Mouse (Mus musculus): ENCODE results near the gene Strbp.

The Strbp gene

DNA sequence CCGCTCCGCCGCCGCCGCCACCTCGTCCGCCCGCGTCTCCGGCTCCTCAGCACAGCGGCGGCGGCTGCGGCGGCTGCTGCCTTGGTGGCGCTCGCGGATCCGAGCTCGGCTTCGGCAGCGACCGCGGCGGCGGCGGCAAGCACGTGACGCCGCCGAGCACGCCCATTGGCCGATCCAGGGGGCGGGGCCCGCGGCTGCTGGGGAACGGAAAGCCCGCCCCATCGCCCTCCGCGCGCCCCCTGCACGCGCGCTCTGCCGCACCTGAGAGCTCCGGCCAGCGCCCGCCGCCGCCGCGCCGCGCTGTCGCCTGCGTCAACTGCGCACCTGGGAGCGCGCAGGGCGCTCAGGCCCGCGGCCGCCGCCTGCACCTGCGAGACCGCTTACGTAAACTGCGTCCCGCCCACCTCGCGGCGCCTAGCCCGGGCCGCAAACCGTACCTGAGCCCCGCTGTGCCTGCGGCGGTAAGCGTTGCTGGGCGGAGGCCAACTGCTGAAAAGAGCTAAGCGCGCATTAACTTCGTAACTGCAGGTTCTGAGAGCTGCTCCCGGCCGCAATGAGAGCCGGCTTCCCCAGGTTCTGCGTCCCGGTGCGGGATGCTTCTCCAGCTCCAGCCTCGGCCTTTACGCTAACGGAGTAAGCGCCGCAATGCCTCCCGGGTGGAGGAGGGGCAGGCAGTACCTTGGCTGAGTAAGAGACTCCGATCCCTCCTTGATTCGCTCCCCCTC lies at the start of gene Strbp:
TSS of gene Strbp (minus strand) at position 630 of the 725 bp plus-strand sequence.
- in situ Hi-C loops (cut with MboI, MseI): loop anchor here (10.0 kb wide), 1 partner anchor 1131 kb away; no protein-coding TSS in a partner anchor

DNA sequence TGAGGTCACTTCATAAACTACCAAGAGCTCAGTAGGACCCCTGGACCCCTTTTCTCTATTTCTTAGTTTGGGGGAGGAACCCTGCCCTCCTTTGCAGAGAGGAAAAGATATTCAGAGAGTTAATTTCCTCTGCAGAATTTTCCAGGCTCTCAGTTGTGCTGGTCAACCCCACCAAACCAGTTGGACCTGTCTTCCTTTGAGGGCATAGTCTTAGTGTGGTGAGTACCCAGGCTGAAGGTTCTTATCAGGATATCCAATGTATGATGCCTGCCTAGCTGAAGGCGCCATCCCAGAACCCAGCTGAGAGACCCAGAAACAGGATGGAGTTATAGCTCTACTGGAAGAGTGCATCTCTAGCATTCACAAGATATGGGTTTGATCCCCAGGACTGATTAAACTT lies 47.5 kb upstream of the Strbp start:
- in situ Hi-C loops (cut with MboI, MseI): loop anchor here (25.0 kb wide), 1 partner anchor 1386 kb away; no protein-coding TSS in a partner anchor

DNA sequence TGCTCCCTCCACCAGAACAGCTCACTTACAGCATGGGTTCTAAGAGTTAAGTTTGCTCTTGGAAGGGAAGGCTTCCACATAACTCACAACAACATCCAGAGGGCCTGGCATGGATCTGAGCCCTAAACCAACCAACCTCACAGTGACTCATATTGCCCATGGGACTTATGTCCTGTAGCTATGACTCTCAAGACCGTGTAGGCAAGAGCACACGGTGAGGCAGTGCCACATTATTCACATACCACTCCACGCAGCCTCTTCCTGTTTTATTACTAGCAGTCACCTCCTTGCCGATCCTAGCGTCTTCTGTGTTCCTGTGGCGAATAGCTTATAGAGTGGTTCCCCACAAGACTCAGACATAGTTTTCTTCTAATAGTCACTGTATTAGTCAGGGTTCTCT lies 45.7 kb upstream of the Strbp start:
- in situ Hi-C loops (cut with MboI, MseI): loop anchor here (5.0 kb wide), 1 partner anchor 97 kb away; no protein-coding TSS in a partner anchor

GRCm38 (mm10) chr2:37748442-37749066 lies 44.9 kb upstream of the Strbp start:
- in situ Hi-C loops (cut with MboI, MseI): loop anchor here (5.0 kb wide), 1 partner anchor 96 kb away; no protein-coding TSS in a partner anchor

DNA sequence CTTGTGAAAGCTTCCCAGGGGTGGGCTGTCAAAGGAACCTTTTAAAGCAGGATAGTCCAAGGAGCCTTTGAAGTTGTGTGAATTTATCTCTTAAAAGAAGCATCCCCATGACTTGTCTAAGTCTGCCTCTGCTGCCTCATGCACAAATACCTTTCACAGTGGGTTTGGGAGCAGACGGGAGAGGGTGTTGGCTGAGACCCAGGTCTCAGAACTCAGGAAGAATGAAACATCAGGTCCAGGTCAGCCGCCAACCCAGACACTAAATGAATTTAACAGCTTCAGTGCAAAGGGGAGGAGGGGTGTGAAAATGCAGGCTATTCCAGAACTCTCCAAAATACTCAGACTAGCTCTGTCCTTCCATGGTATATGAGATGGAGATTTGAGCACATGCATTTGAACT lies 44.2 kb upstream of the Strbp start:
- in situ Hi-C loops (cut with MboI, MseI): loop anchor here (5.0 kb wide), 1 partner anchor 96 kb away; no protein-coding TSS in a partner anchor

DNA sequence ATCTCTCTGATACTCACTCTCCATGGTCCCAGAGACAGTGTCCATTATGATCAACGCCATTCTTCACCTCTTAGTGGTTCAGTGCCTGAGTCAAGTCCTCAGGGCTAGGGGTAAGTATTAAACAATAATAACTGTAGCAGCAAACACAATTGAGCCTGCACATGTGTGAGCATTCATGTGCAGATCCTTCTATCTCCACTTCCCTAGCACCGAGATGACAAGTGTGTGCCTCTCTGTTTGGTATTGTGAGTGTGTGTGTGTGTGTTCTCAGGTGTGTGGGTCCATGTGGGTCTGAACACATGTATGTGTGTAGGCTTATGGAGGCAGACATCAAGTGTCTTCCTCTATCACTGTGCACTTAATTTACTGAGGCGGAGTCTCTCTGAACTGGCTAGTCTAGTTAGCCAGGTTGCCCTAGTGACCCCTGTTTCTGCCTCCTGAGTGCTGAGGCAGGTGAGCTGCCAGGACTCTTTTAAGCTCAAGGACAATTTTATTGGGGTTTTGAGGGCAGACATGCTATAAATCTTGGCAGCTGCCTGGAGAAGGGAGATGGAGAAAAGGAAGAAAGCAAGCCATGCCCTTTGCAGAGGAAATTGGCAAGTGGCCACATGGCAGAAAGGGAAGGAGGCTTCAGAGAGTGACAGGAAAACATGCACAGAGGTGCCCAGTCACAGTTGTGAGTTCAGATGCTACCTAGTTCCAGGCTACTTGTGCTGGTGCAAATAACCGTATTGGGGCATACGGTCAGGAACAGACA lies 42.8 kb upstream of the Strbp start:
- in situ Hi-C loops (cut with MboI, MseI): loop anchor here (5.0 kb wide), 1 partner anchor 94 kb away; no protein-coding TSS in a partner anchor

- in situ Hi-C loops (cut with MboI, MseI): loop anchor here (5.0 kb wide), 1 partner anchor 93 kb away; no protein-coding TSS in a partner anchor
These were observed 41.2 kb upstream of the Strbp start for GRCm38 (mm10) chr2:37744773-37745395.

DNA sequence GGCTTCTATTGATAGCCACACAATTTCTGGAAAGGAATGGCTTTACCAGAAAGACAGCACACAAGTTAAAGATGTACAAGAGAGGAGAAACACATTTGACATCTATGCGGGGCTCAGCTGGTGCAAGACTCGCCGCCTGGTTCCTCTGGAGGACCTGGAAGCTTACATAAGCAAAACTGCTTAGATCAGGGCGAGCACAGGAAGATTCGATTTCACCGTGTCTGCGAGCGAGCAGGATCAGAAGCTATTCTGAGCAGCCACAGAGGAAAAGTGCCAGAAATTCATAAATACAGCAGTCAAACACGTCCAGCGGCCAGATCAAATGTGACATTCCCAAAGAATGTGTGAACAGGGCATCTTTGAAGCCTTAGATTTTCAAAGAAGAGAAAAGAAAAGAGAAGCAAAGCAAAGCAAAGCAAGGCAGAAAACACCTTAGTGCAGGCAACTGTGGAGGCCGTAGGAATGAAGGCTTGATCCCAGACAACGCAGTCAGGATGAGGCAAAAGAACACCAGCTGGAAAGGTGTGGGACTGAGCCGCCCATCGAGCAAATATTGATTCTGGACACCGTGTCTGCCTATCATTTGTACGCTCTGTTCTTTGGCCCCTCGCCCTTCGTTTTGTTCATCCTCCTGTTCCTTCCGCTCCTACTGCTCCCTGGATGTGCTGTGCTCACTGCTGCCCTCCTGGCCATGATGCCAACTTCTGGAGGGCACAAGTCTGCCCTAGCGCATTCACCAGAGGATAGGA lies 38.3 kb upstream of the Strbp start:
- in situ Hi-C loops (cut with MboI, MseI): no loop called here

DNA sequence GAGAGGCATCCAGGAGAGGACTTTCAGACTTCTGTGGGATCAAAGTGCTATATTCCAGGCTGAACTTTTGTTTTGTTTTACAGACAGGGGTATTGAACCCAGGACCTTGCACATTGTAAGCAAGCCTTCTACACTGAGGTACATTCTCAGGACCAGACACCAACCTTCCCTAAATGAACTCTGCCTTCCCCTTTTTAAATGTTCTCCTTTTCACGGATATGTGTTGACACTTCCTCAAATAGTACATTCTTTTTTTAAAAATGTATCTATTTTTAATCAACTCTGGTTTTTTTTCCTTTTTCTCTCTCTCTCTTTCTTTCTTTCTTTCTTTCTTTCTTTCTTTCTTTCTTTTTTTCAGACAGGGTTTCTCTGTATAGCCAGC lies 32.1 kb upstream of the Strbp start:
- in situ Hi-C loops (cut with MboI, MseI): no loop called here

GRCm38 (mm10) chr2:37734979-37735806 lies 31.5 kb upstream of the Strbp start:
- in situ Hi-C loops (cut with MboI, MseI): no loop called here

DNA sequence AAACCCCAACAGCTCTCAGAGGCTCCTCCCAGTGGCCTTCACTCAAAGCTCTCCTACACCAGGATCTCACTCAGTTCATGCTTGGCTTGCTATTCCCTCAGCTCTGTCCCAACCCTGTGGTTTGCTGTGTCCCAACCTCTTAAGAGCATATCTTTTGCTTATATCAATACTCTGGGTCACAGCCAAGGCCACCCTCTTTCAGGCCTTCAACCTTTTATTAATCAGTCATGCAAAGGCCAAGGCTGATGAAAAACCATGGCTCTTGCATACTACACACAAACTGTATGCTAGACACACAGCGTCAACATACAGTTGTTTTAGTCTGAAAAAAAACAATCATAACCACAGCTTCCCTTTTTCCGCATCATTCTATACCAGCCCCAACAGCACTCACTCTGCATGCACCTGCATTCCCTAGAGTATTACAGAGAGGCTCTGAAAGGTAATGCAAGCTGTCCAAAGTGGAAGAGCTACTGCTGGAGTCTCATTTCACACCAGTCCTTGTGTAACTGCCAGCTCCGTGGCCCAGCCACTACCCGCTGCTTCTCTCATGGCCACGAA lies 27.7 kb upstream of the Strbp start:
- in situ Hi-C loops (cut with MboI, MseI): no loop called here

DNA sequence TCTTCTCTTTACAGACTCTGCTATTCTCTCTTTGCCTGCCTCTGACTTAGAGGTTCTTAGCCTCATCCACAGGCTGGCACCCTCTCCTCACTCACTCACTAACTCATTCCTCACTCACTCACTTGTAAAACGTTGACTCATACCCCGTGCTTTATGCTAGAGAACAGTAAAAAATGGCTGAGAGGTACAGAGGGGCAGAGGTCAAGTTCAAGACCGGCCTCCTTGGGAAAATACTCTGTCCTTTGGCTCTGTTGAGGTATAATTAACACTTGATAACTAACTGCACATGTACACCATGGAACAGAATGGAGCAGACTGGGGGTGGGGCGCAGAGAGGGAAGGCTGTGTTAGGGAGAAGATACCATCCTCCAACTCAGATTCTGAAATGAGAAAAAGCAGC lies 20.6 kb upstream of the Strbp start:
- in situ Hi-C loops (cut with MboI, MseI): no loop called here

DNA sequence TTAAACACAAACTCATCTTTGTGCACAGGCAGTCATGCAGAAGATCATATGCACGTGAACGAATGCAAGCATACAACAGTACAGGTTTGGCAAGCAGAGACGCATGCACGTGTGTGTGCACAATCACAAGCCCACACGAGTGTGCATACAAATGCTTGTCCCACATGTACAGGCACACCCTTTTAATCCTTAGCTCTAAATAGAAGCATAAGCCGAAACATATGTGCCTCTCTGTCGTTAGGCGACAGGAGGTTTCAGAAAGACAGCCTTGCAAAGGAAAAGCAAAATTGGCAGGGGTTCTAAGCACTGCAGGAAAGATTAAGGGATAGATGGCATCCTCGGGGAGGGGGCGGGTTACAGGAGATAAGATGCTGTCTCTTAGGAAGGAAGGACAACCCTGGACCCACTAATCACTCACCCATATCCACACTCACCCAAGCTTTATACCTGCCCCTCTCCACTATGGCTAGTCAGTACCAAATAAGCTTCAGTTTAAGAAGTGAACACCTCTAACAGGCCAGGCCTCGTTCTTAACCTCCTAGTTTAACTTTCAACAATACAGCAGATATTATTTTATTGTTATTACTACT lies 19.9 kb upstream of the Strbp start:
- in situ Hi-C loops (cut with MboI, MseI): no loop called here

DNA sequence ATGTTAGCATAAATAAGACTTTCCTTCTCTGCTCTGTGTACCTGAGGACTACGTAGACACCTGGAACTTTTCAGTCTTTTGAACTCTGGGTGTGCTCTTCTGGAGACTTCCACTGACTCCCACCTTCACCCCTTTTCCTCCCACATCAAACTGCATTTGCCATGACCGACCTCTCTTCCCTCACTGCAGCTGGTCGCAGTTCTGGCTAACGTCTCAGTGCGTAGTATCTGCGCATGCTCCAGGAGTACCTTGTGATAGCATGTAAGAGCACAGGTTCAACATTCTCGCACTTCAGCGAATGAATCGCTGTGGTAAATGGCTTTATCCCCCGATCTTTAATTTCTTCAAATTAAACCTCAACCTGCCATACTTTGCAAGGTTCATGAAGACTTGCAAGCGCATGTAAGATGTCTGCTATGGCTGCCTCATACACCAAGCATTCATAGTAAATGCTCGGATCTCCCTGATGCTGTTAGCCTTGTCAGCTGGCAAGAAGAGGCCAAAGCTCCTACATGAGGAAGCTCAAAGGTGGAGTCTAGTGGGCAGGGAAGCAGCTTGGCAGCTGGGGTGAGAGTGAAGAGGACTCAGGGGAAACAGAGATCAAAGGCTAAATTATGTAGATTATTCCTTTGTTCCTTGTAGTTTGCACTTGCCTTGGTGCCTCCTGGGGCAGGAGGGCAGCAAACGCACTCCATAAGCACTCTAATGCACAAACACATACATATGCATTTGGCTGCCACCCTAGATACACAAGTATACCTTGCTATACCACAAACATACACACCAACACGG lies 19.2 kb upstream of the Strbp start:
- in situ Hi-C loops (cut with MboI, MseI): no loop called here

- in situ Hi-C loops (cut with MboI, MseI): no loop called here
These were observed 12.6 kb upstream of the Strbp start for GRCm38 (mm10) chr2:37716266-37716665.

- in situ Hi-C loops (cut with MboI, MseI): no loop called here
These were observed 11.7 kb upstream of the Strbp start for GRCm38 (mm10) chr2:37715364-37715763.

DNA sequence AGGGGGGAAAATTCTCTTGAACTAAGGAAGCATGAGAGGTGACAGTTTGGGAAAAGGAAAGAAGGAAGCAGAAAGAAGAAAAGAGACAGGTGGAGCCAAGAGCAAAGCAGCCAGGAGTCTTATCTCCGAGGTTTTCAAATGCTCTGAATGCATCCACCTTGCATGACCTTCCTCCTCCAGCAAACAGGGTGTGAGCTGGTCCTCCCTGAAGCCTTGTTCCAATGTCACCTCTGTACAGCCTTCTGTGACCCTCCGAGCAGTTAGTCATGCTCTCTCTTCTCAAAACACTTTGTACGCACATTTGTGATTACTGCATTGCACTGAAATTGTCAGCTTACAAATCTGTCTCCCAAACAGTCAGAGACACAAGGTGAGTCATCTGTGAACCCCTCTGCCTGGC lies 9.4 kb upstream of the Strbp start:
- in situ Hi-C loops (cut with MboI, MseI): no loop called here

DNA sequence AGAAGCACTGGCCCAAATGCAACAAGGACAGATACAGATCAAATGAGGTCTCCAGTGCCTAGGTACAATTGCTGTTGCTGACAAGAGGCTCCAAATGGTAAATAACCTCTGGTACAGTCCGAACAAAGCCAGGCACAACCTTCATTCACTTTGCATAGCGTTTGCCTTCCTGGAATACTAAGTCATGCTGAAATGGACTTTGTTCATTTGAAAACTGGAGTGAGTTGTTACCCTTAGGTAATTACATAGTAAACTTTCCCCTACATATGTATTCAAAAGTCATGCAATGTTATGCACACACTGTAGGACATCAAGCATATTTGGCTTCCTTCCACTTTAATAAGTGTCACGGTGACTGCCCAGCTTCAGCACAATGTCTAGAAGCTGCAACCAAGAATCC lies 5.2 kb upstream of the Strbp start:
- in situ Hi-C loops (cut with MboI, MseI): loop anchor here (5.0 to 10.0 kb wide), 2 partner anchors 63 to 1126 kb away; no protein-coding TSS in a partner anchor

Measured in regulatory T cell (primary cell).